ENCODE assay signal across 8 mouse cellular contexts in the genomic region with DNA sequence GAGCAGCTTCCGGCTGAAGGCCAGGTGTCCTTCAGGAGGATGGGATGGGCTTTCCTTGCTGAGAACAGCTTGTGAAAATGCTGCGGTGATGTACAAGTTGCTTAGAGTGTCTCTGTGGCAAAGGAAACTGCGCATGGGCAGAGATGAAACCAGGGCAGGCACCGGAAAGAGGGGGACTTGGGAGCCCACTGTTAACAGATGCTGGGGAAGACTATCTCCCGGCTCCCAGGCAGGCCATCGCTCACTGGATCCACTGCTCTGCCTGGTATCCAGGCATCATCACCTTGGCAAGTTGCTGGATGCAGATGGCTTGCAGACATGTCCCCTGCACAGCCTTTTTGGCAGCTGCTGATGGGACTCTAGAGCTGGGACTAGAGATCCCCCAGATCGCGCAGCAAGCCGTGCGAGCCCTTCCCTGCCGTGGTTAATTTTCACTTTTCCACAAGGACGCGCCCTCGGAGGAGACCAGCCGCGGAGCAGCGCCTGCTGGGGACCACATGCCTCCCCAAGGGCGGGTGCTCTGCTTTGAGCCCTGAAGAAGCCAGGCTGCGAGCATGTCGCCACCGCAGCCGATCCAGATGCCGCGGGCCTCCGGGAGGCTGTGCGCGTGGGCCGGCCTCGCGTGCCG.
A peak's percentile ranks its signal among the peaks of the same experiment; 100 is the strongest.
DNase-seq lines count a peak whose midpoint lies in the region; TF ChIP-seq lines count a peak whose summit lies in the region.

No protein-coding gene starts in this region.

- no peak overlapping the region for H3K27ac ChIP-seq in spleen, adult 2 months (ENCODE audit: insufficient read depth, low read length)
- H3K27ac ChIP-seq in layer of hippocampus, adult 2 months: peak overlapping the region; percentile 98

- no peak for DNase-seq in spleen, adult 2 months (ENCODE audit: low read depth in 1 of 2, low spot score in 2 of 2)
- no peak for DNase-seq in spleen, adult 12 weeks (ENCODE audit: low spot score)
- peak; percentile 38 to 40 for DNase-seq in cerebellum, postnatal 36 days
- DNase-seq in gastrocnemius, postnatal 10 days: peak; percentile 48
- peak in 1 of 2 experiments; percentile 57 for DNase-seq in layer of hippocampus, adult 2 months (ENCODE audit: low spot score in 2 of 2)
- DNase-seq in lung, postnatal 14 days: peak; percentile 49
- peak; percentile 56 for DNase-seq in right cerebral cortex, postnatal 4 days
- DNase-seq in Muller cell, postnatal 12 days (ENCODE audit: inconsistent ontology term): no peak

- no peaks in the 10 kb centered on the region for H3K27me3 ChIP-seq in spleen, adult 2 months (ENCODE audit: control insufficient read depth, insufficient read depth, low read length)

- H3K36me3 ChIP-seq in spleen, adult 2 months (ENCODE audit: control insufficient read depth, insufficient read depth, low read length): no peaks in the 10 kb centered on the region

- TF ChIP-seq POLR2A in spleen, adult 2 months (IDR thresholded peaks at IDR 0.05; ENCODE audit: low read depth, low read length): no peak

- TF ChIP-seq CTCF in spleen, adult 2 months (IDR thresholded peaks at IDR 0.05; ENCODE audit: extremely low read depth, insufficient read depth, insufficient read length, insufficient replicate concordance): no peak
- TF ChIP-seq CTCF in layer of hippocampus, adult 2 months (conservative IDR thresholded peaks at IDR 0.05): no peak

- 0 out of 2 replicates have a peak, but pooled peaks cover 3% of the 10 kb centered on the region for H3K4me1 ChIP-seq in spleen, adult 2 months (ENCODE audit: control insufficient read depth, insufficient read depth, insufficient read length)

- WGBS in spleen, adult 2 months: 4% methylated on average over 31 of the region's 31 CpGs

- peak overlapping the region; percentile 53 for H3K4me3 ChIP-seq in spleen, adult 2 months (ENCODE audit: extremely low read depth, insufficient read depth, insufficient read length)
- H3K4me3 ChIP-seq in layer of hippocampus, adult 2 months: peak overlapping the region; percentile 63

Comparison
In these comparisons a context has a peak if more than half of its experiments do, and no peak if none do; other contexts are left out.
1. DNase-seq: peak in cerebellum, postnatal 36 days (2 of 2), gastrocnemius, postnatal 10 days (single experiment), lung, postnatal 14 days (single experiment) and right cerebral cortex, postnatal 4 days (single experiment); none in spleen, adult 2 months (0 of 2), spleen, adult 12 weeks (single experiment) and Muller cell, postnatal 12 days (single experiment).